Mouse (Mus musculus) frontal cortex, postnatal 36 days (tissue): ENCODE measurements at regions not wholly inside any gene's neighbourhood (a gene's known extent, or its start where the extent isn't known, plus 50 kb on each side); places are given as distances from the start of the nearest gene placed in this dataset.
A peak's percentile ranks its signal among the peaks of the same experiment; 100 is the strongest.
"Not testable (repeated sequence)": the region's sequence is repeated elsewhere in the genome, so short reads cannot be mapped to it uniquely, and the experiment has no call there.

Experiments used
- DNase-seq, 2 experiments: peaks; one replicate each; pipeline ENCODE4 v3.0.0; 2022; ENCODE audit warnings: low spot score in 2 of 2

DNA sequence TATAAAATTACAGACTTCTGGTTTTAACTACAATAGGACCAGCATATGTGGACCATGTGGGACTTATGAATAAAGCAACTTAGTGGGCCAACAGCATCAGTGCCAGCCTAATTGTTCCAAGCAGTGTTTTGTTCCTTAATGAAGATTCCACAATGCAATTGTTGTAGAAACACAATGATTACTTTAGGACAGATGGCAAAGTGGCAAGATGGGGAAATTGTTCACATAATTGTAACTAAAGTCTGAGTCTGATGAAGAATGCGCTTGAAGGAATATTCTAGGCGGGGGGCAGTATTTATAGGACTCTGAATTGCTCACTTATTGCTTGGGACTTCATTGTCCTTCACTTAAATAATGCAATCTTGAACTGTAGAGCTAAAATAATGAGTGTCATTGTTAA, 253.4 kb upstream of the Kcnj3 start:
- DNase-seq, result no peak

DNA sequence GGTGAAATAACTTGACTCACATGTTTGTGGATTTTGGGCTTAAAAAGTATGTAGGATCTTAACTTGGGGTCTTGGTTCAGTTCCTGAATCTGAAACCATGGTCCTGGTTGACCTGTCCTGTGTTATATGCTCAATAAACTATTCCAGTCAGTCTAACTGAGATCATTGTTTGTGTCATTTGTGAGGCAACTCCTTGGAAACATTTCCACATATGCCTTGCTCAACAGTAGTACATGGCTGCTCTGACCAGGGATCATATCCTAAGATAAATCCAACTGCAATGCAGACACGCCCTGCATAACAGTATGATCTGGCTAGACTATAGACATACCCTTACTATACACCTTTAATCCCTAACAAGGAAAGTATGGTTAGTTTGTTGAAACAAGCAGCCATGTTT, 228.9 kb upstream of the Kcnj3 start:
- DNase-seq, result no peak

DNA sequence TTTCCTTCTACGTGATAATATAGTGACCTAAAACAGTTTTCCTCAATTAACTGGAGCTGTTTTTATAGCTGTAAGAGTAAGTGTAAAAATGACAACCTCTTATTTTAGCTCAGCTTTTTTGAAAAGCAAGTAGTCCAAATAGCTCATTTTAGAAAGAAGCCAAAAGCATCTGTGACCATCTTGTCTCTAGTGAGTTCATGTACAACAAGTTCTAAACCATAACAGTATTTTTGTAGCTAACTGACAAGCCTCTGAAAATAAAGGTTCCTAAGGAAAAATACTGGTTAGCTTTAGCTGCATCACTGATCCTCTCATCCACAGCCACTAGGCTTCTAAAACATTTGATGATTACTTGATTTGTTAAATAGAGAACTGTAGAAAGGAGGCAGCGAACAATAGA, 227.2 kb upstream of the Kcnj3 start:
- DNase-seq, result no peak

DNA sequence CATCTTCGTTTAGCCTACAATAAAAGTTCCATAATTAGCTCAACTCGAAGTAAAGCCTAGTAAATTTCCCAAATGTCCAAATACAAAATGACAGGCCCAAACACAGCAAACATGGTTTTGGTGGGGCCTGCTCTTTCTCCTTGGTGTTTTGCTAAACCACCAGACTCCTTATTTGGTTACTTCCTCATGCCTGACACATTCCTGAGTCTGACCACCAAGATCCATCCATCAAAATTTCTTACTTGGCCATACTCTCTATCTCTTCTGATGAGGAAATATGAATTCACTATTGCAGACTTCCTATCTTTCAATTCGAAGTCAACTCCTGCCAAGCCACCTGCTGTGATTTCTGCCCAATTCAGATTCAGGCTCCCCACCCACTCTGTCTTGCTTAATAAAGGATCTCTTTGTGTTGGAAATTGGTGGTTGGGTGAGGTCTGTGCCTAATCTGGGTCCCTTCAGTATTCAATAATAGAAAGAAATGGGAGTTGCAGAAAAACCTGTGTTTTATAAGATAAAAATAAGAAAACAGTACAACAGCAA, 225.9 kb upstream of the Kcnj3 start:
- DNase-seq, result no peak

DNA sequence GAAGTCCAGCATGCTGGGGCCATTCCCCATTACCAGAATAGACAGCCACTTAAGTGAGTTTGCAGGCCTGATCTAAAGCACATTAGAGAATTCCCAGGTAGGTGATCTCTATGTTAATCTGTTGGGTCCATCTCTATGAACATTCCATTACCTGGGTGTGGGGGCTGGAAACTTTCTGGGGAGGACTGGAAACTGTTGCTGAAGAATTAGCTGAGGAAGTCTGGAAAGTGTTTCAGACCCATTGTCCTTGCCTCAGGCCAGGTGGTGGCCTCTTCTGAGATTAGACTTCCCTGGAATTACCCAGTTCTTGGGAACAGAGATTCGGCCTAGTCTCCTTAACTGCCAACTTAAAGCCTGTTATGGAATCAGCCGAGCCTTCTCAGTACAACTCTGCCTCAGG, 224.5 kb upstream of the Kcnj3 start:
- no peak for DNase-seq

DNA sequence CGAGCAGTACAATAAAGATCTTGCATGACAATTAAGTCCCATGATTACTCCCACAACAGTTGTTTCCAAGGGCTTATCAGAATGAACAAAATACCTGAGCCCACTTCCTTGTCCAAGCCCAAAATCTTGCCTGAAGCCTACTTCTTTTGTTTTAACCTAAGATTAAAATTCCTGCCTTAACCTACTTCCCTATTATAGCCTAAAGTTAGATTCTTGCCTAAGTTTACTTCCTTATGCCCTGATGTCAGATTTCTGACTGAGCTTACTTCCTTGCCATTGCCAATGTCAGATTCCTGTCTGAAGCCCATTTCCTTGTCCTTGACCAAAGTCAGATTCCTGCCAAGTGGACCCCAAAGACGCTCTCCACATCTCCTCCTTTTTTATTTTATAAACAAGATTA, 213.7 kb upstream of the Kcnj3 start:
- DNase-seq, result no peak

DNA sequence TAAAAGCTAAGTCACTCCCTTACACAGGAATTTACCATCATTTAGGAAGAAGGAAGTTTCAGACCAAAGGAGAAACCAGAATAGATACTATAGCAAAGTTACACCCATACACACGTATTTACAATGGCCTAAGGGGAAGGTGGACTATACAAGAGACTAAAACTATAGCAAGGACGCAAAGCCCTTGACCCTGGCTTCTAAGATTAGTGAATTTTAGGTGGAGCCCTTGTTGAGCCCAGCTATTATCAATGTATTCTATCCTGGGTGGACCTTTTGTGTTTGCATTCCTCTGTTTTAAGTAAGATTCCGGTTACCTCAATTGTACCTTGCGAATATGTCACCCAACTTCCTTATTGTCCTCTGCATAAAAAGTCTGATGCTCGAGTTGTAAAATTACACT, 213.0 kb upstream of the Kcnj3 start:
- not testable (repeated sequence) for DNase-seq

DNA sequence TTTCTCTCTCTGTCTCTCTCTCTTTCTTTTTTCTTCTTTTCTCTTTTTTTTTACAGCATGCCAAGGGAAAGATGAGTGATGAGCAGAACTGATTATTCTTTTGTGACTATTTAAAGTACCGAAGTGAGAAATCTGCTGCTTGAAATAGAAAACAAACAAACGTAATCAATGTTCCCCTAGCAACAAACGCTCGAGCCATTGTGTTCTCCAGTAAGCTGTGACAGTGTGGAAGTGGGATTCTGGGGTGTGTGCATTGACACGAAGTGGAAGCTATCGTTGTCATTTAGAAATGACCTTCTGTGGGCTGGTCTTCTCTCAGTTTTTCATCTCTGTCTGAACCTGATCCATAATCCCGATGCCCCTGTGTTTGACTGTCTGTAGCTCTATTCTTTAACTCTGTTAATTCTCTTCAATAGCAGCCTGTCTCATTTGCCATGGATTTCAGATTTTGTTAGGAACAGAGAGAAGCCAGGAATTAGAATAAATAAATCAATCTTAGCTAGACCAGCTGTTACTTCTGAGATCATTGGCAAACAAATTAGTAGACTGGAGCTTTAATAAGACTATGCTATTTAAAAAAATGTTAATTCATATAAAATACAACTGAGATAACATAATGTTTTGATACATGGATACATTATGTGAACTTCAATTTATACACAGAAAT, 207.5 kb upstream of the Kcnj3 start:
- DNase-seq, result peak in 1 of 2 experiments; percentile 16

DNA sequence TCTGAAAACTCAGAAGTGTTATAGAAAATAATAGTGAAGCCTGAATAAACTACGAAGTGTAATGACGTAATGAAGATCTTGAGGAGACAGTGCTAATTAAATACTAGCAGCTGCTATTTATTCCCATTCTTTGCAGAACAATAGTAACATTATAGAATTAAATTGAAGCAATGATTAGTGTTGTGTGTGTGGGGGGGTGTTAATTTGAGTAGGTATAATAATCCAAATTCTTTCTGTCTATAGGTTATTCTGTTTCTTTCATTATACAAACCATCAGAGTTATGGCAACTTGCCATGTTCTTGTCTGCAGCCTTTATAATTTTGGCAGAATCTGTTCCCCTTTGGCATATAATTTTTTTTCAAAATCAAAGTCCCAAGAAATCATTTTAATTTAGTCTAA, 203.9 kb upstream of the Kcnj3 start:
- no peak for DNase-seq

DNA sequence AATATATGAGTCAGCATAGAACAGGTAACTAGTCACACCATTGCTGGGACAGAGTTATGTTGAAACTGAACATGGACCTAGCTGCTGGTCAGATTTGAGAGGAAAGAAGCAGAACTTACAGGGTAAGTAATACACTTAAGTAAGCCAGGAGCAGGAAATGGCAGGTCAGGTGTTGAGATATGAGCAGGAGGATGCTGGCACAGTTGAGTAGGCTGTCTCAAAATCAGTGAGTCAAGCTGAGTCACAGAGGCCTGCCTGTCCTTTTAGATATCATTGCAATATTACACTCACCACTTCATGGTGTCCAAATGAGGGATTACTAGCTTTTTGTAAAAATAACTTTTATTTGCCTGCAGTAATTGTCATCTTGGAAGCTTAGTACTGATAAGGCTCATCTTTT, 182.6 kb upstream of the Kcnj3 start:
- DNase-seq, result no peak

DNA sequence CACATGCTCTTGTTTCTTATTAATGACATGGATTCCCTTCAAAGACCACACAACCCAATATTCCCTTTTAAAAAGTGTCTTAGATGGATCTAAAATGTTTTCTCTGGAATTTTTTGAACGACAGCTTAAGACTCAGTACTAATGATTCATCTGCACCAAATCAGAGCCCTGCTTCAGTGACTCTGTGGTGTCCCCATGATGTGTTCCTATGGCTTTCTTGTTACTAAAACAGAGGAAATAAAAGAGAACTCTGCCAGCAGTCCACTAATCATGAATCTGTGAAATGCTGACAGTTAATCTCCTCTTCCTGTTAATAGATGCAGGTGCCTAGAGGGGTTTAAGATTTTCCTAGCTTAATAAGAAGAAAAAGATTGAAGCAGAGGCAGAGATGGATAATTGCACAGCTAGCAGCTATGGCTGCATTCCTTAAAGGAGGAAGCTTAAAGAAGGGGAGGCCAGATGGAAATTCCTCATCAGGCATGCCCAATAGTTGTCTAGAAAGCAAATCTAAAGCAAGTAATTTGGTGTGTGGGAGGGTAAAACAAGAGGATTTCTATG, 173.0 kb upstream of the Kcnj3 start:
- DNase-seq, result no peak

DNA sequence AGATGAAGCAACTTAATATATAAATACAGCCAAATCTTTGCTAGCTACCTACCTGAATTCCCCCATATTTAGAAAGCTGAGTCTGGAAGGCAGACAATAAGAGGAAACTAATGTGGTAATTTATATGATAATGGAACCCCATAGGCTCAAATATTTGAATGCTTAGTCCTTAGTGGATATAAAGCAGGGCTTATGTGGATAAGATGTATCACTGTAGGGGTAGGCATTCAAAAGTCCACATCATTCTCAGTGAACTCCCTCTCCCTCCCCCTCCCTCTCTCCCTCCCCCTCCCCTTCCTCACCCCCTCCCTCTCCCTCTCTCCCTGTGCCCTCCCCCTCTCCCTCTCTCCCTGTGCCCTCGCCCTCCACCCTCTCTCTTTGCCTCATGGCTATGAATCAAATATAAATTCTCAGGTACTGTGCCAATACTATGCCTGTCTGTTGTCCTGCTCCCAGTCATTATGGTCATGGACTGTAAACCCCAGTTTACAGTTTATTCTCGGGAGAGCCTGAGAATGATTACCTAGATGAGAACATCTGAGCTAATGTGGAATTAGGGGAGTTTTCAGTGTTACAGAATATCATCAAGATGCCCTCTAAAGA, 171.8 kb upstream of the Kcnj3 start:
- no peak for DNase-seq

DNA sequence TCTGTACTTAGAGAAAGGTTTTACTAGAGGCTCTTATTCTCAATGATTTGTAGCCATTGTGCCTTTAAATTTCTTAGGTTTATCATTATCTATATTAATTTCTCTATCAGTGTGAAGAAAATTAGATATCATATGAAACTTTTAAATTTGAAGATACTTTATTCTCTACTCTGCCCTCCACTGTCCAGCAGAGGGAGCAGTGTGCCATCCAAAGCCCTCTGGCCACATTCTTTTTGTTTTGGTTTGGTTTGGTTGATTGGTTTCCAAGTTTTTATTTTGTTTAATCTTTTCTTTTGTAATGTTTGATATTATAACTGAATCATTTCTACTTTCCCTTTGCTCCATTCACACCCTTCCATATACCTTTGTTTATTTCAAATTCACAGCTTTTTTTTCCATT, 129.4 kb upstream of the Kcnj3 start:
- peak; percentile 13 to 25 for DNase-seq

DNA sequence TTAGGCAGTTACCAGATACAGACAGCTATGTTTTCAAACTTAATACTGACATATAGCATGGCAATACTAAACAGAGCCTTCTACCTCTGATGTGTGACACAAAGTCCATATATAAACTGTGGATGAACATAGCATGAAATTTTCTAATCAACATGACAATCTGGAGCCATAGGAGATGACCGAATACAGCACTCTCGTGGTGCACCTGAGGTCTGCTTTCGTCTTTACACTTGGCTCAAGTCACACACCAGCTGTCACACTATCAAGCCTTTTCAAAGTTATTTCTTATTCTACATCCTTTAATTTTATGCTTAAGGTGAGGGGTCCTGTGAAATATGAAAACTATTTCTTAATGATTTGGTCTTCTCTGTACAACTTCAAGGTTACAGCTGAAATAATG, 120.1 kb upstream of the Kcnj3 start:
- no peak for DNase-seq

DNA sequence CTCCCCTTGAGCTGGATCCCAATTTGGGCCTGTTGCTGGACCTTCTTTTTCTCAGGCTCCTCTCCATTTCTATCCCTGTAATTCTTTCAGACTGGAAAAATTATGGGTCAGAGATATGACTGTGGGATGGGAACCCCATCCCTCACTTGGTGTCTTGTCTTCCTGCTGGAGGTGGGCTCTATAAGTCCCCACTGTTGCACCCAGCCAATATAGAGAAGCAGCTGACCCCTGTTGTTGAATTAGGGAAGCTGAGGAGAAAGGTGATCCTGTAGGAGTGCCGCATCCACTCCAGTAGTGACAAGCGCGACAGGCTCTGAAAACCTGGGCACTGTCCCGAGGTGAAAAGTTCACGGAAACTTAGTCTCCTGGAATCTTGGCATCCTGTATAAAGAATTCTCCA, 81.7 kb upstream of the Kcnj3 start:
- not testable (repeated sequence) for DNase-seq
